In the genomic region with DNA sequence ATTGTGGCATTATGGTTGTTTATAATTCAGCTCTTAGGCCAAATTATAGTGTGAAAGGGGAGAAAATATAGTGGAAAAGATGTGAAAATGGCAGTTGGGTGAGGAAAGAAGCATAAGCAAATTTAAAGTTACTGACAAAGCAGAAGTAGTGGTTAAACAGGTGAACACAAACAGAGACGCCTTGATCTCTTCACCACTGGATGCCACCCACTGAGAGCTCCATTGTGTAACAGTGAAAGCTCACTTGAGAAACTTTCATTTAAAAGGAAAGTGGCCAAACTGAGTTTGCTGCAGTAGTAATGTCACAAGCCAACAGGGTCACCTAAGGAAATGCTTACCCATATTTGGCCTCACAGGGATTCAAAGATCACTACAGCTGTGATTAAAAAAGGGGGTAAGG, we compare ENCODE assay signal across 13 mouse cellular contexts. TPM values are rescaled to one million over a fixed set of nuclear protein-coding genes. Genes with fewer than 3 reads are reported as not detected.
"Had no signal": no experiment of that assay in that cellular context is flagged by ENCODE, and none has a peak within 500 bp of the region (broad histone marks: within the 10 kb centered on the region; RNA-seq: fewer than 3 reads in every experiment).

No protein-coding gene starts in this region.

- H3K36me3 ChIP-seq: limb, embryonic 12.5 days; midbrain, embryonic 13.5 days had no signal

- H3K9ac ChIP-seq: limb, embryonic 12.5 days; liver, embryonic 14.5 days; lung, embryonic 14.5 days; midbrain, embryonic 13.5 days had no signal

- H3K27ac ChIP-seq: kidney, postnatal 0 days; limb, embryonic 12.5 days; liver, embryonic 14.5 days; macrophage; midbrain, embryonic 13.5 days had no signal

- H3K4me2 ChIP-seq: limb, embryonic 12.5 days; lung, embryonic 14.5 days; midbrain, embryonic 13.5 days had no signal

- H3K27me3 ChIP-seq: limb, embryonic 12.5 days; midbrain, embryonic 13.5 days had no signal

- ATAC-seq: midbrain, embryonic 13.5 days had no signal

- H3K9me3 ChIP-seq: midbrain, embryonic 13.5 days had no signal

- H3K4me1 ChIP-seq: limb, embryonic 12.5 days; midbrain, embryonic 13.5 days had no signal

- DNase-seq: kidney, adult 11 months; kidney, adult 9 months; kidney, postnatal 36 days; layer of hippocampus, adult 9-11 months; lung, embryonic 14.5 days; lung, postnatal 10 days; thymus, postnatal 14 days had no signal

- H3K4me3 ChIP-seq: limb, embryonic 12.5 days; midbrain, embryonic 13.5 days had no signal

RNA-seq across cellular contexts. Expression of a gene that starts 54.4 kb away (rescaled TPM):
- polyA plus RNA-seq: liver, adult 2 months had no signal
